Mouse (Mus musculus): ENCODE results near the gene Gm14862. TPM values are rescaled to one million over a fixed set of nuclear protein-coding genes. Genes with fewer than 3 reads are reported as not detected.

The Gm14862 gene
- polyA plus RNA-seq, 1 experiment from 2014 or later = 0.39 TPM

DNA sequence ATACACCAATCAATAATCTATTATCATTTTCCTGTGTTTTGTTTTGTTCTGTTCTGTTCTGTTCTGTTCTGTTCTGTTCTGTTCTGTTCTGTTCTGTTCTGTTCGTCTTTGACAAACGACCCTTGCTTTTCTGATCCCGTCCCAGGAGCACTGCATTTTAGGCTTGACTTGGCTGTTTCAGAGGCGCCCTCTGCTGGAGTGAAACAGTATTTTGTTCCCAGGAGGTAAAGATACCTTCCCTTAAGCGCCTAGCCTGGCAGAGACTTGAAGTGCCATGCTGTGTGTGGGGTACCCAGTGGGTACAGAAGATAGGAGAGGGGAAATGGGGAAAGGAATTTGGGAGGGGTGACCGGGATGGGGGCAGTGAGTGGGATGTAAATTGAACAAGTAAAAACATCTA is 35.5 kb downstream of the Gm14862 start:
- 24% methylated on average over 6 of the region's 6 CpGs for WGBS
- H3K4me2 ChIP-seq = no peak overlapping the region
- no peaks in the 10 kb centered on the region for H3K9me3 ChIP-seq
- no peak overlapping the region for H3K9ac ChIP-seq
- H3K4me3 ChIP-seq (replicated peaks) = no peak overlapping the region
- ATAC-seq (ENCODE audit: insufficient read depth, low FRiP score, low read depth) = no peak
- no peaks in the 10 kb centered on the region for H3K36me3 ChIP-seq
- H3K4me1 ChIP-seq = no peaks in the 10 kb centered on the region
- H3K27ac ChIP-seq = no peak overlapping the region
- H3K27me3 ChIP-seq (replicated peaks) = no peaks in the 10 kb centered on the region

GRCm38 (mm10) chrX:9219570-9219969 is 37.1 kb downstream of the Gm14862 start:
- Histone ChIP-seq H3K9ac (no peak overlapping the region), H3K27me3 (replicated peaks) (no peaks in the 10 kb centered on the region), H3K4me2 (no peak overlapping the region), H3K36me3 (no peaks in the 10 kb centered on the region), H3K4me1 (no peaks in the 10 kb centered on the region), H3K27ac (no peak overlapping the region), H3K4me3 (replicated peaks) (no peak overlapping the region), H3K9me3 (no peaks in the 10 kb centered on the region)
- 83% methylated on average over 3 of the region's 3 CpGs for WGBS
- no peak for ATAC-seq (ENCODE audit: insufficient read depth, low FRiP score, low read depth)

GRCm38 (mm10) chrX:9216244-9216643 is 40.5 kb downstream of the Gm14862 start:
- ATAC-seq (ENCODE audit: insufficient read depth, low FRiP score, low read depth) = no peak
- Histone ChIP-seq H3K4me2 (no peak overlapping the region), H3K27ac (no peak overlapping the region), H3K27me3 (replicated peaks) (no peaks in the 10 kb centered on the region), H3K36me3 (no peaks in the 10 kb centered on the region), H3K9ac (no peak overlapping the region), H3K9me3 (no peaks in the 10 kb centered on the region), H3K4me1 (no peaks in the 10 kb centered on the region), H3K4me3 (replicated peaks) (no peak overlapping the region)
- WGBS = 85% methylated on average over 2 of the region's 2 CpGs

DNA sequence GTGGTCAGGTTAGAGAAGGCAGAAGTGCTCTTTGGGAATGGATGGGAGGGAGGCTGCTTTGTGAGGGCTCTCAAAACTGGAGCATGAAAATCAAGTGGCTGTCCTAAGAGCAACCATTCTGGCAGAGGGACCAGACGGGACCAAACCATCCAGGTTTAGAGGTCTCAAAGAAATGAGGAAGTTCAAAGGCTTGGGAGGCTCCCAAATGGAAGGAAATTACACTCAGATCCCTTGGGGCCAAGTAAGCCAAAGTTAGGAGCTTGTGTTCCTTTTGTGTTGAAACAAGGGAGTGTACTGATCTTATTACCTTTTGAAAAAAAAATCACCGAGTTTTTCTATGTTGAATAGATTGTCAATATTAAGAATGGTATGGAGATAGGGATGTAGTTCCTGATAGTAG is 51.6 kb downstream of the Gm14862 start:
- H3K36me3 ChIP-seq = no peaks in the 10 kb centered on the region
- no peaks in the 10 kb centered on the region for H3K9me3 ChIP-seq
- WGBS = 68% methylated on average over 2 of the region's 2 CpGs
- H3K4me3 ChIP-seq (replicated peaks) = no peak overlapping the region
- no peak for ATAC-seq (ENCODE audit: insufficient read depth, low FRiP score, low read depth)
- no peaks in the 10 kb centered on the region for H3K4me1 ChIP-seq
- H3K27ac ChIP-seq = no peak overlapping the region
- no peak overlapping the region for H3K9ac ChIP-seq
- no peaks in the 10 kb centered on the region for H3K27me3 ChIP-seq (replicated peaks)
- H3K4me2 ChIP-seq = no peak overlapping the region

- Histone ChIP-seq H3K9me3 (no peaks in the 10 kb centered on the region), H3K4me1 (no peaks in the 10 kb centered on the region), H3K27me3 (replicated peaks) (no peaks in the 10 kb centered on the region), H3K4me3 (replicated peaks) (no peak overlapping the region), H3K27ac (no peak overlapping the region), H3K4me2 (no peak overlapping the region), H3K36me3 (no peaks in the 10 kb centered on the region), H3K9ac (no peak overlapping the region)
- ATAC-seq (ENCODE audit: insufficient read depth, low FRiP score, low read depth) = no peak
- 50% methylated on average over 7 of the region's 7 CpGs for WGBS
These were observed 53.8 kb downstream of the Gm14862 start for GRCm38 (mm10) chrX:9202781-9203405.

DNA sequence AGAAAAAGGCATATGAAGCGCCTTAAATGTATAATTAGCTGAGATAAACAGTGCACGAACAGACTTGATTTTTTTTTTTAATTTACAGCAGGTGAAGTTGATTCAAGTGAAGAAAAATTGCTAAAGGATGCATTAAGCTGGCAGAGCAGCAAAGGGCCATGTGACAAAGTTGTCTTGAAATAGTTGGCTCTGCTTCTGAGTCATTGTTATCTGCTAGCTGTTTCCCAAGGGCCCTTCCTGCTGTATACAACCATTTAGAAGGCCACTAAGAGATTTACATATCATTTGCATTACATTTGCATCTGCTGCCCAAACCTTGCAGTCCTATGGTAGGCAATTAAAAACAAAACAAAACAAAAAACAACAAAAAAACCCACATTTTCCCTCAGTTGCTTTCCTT is 54.7 kb downstream of the Gm14862 start:
- no peak overlapping the region for H3K27ac ChIP-seq
- no peak for ATAC-seq (ENCODE audit: insufficient read depth, low FRiP score, low read depth)
- H3K9me3 ChIP-seq = no peaks in the 10 kb centered on the region
- no peaks in the 10 kb centered on the region for H3K27me3 ChIP-seq (replicated peaks)
- no peak overlapping the region for H3K4me2 ChIP-seq
- WGBS = 64% methylated on average over 2 of the region's 2 CpGs
- no peak overlapping the region for H3K9ac ChIP-seq
- no peaks in the 10 kb centered on the region for H3K4me1 ChIP-seq
- no peak overlapping the region for H3K4me3 ChIP-seq (replicated peaks)
- H3K36me3 ChIP-seq = no peaks in the 10 kb centered on the region

Other genes starting within 250 kb of the Gm14862 start
- gene Fthl17e, start 223.4 kb downstream of the Gm14862 start, polyA plus RNA-seq (2015; fragmentation: Nextera tagmentation; extraction: Ambion mirVana) = not detected in 2 replicates
- gene Fthl17f, start 193.9 kb downstream of the Gm14862 start, polyA plus RNA-seq (2015; fragmentation: Nextera tagmentation; extraction: Ambion mirVana) = not detected in 2 replicates
- not detected in 2 replicates for gene 4930402K13Rik, start 152.3 kb downstream of the Gm14862 start, polyA plus RNA-seq (2015; fragmentation: Nextera tagmentation; extraction: Ambion mirVana)
- 1.7 and 1.9 TPM in 2 replicates for gene Lancl3, start 57.0 kb downstream of the Gm14862 start, polyA plus RNA-seq (2015; fragmentation: Nextera tagmentation; extraction: Ambion mirVana)
- gene Xk, start 15.9 kb upstream of the Gm14862 start, polyA plus RNA-seq (2015; fragmentation: Nextera tagmentation; extraction: Ambion mirVana) = 4.8 and 4.9 TPM in 2 replicates
- gene H2al1m, start 26.9 kb upstream of the Gm14862 start, polyA plus RNA-seq (2015; fragmentation: Nextera tagmentation; extraction: Ambion mirVana) = 0.32 TPM in 1 of 2 replicates, not detected in the other
- not detected in 2 replicates for gene H2al1k, start 93.7 kb upstream of the Gm14862 start, polyA plus RNA-seq (2015; fragmentation: Nextera tagmentation; extraction: Ambion mirVana)
- gene Cybb, start 230.9 kb upstream of the Gm14862 start, polyA plus RNA-seq (2015; fragmentation: Nextera tagmentation; extraction: Ambion mirVana) = 6.4 and 7.0 TPM in 2 replicates

Data from stomach, embryonic 15.5 days (tissue).